ENCODE assay signal across 8 mouse cellular contexts in genomic region chr5:140321042-140321755, GRCm38 (mm10). TPM values are rescaled to one million over a fixed set of nuclear protein-coding genes. Genes with fewer than 3 reads are reported as not detected.
DNase-seq lines count a peak whose midpoint lies in the region; ATAC-seq and TF ChIP-seq lines count a peak whose summit lies in the region.

Mad1l1 (minus strand) TSS chr5:140321552.
Nudt1 (plus strand) TSS chr5:140321656.

- H3K36me3 ChIP-seq in heart, embryonic 12.5 days, result peaks cover 5% of the 10 kb centered on the region
- no peaks in the 10 kb centered on the region for H3K36me3 ChIP-seq in kidney, postnatal 0 days (ENCODE audit: insufficient read depth, low read length)
- H3K36me3 ChIP-seq in liver, embryonic 11.5 days (ENCODE audit: control insufficient read depth, insufficient read depth, low read length), result no peaks in the 10 kb centered on the region
- no peaks in the 10 kb centered on the region for H3K36me3 ChIP-seq in stomach, embryonic 14.5 days (ENCODE audit: control insufficient read depth, insufficient read depth, low read length)

- H3K4me3 ChIP-seq in heart, embryonic 12.5 days, result peak within 1 kb of the TSS; percentile 91
- H3K4me3 ChIP-seq in kidney, postnatal 0 days (replicated peaks; ENCODE audit: low read depth, low read length), result peak within 1 kb of the TSS; percentile 84
- H3K4me3 ChIP-seq in liver, embryonic 11.5 days (ENCODE audit: low read depth, low read length), result peak within 1 kb of the TSS; percentile 86
- H3K4me3 ChIP-seq in stomach, embryonic 14.5 days (ENCODE audit: low read depth, low read length), result peak within 1 kb of the TSS; percentile 90

- peak; percentile 99 for DNase-seq in CD4-positive helper T cell, adult 2 months (ENCODE audit: low read depth, low spot score)
- peak; percentile 86 for DNase-seq in brain, embryonic 18.5 days (ENCODE audit: low read depth, low spot score)
- peak; percentile 97 for DNase-seq in kidney, postnatal 0 days (ENCODE audit: low spot score)
- peak; percentile 91 for DNase-seq in liver, embryonic 11.5 days (ENCODE audit: low spot score)
- peak; percentile 98 for DNase-seq in naive thymus-derived CD4-positive, alpha-beta T cell, adult 2 months (ENCODE audit: low read depth)

- peaks cover 31% of the 10 kb centered on the region for H3K4me1 ChIP-seq in heart, embryonic 12.5 days (replicated peaks)
- no peaks in the 10 kb centered on the region; the same call in 1 of the 2 replicates for H3K4me1 ChIP-seq in kidney, postnatal 0 days (replicated peaks; ENCODE audit: insufficient read depth, low read length)
- H3K4me1 ChIP-seq in liver, embryonic 11.5 days (replicated peaks; ENCODE audit: control insufficient read depth, insufficient read depth, low read length), result peaks cover 6% of the 10 kb centered on the region
- H3K4me1 ChIP-seq in stomach, embryonic 14.5 days (ENCODE audit: control insufficient read depth, insufficient read depth, low read length), result peaks cover 6% of the 10 kb centered on the region; the same call in 1 of the 2 replicates

- peak; percentile 91 for ATAC-seq in erythroid progenitor cell, adult 5-6 weeks (replicated peaks; ENCODE audit: low FRiP score, poor library complexity, severe bottlenecking)
- ATAC-seq in heart, embryonic 12.5 days (ENCODE audit: insufficient number of reproducible peaks, low FRiP score), result peak; percentile 92
- ATAC-seq in kidney, postnatal 0 days (replicated peaks; ENCODE audit: low FRiP score, low read depth), result peak; percentile 90
- peak; percentile 94 for ATAC-seq in liver, embryonic 11.5 days (replicated peaks; ENCODE audit: low FRiP score)
- peak; percentile 95 for ATAC-seq in stomach, embryonic 14.5 days (ENCODE audit: insufficient number of reproducible peaks, insufficient read depth, low FRiP score, low read depth)

- H3K27ac ChIP-seq in heart, embryonic 12.5 days (ENCODE audit: poor library complexity, severe bottlenecking), result peak within 1 kb of the TSS; percentile 75
- peak within 1 kb of the TSS; percentile 82 for H3K27ac ChIP-seq in kidney, postnatal 0 days
- H3K27ac ChIP-seq in liver, embryonic 11.5 days (ENCODE audit: low read depth, low read length), result peak within 1 kb of the TSS; percentile 78
- peak within 1 kb of the TSS; percentile 44 for H3K27ac ChIP-seq in stomach, embryonic 14.5 days (ENCODE audit: low read length)

- no peaks in the 10 kb centered on the region for H3K9me3 ChIP-seq in heart, embryonic 12.5 days (replicated peaks)
- H3K9me3 ChIP-seq in kidney, postnatal 0 days (replicated peaks; ENCODE audit: low read length), result no peaks in the 10 kb centered on the region
- no peaks in the 10 kb centered on the region for H3K9me3 ChIP-seq in liver, embryonic 11.5 days (ENCODE audit: control insufficient read depth, low read length)
- no peaks in the 10 kb centered on the region for H3K9me3 ChIP-seq in stomach, embryonic 14.5 days (ENCODE audit: control insufficient read depth, low read depth, low read length)

- peak; percentile 38; the same call in 1 of the 2 replicates for TF ChIP-seq CTCF in kidney, postnatal 0 days (IDR thresholded peaks at IDR 0.05; ENCODE audit: low read depth)

- peak within 1 kb of the TSS; percentile 99 for H3K9ac ChIP-seq in heart, embryonic 12.5 days
- peak within 1 kb of the TSS; percentile 96 for H3K9ac ChIP-seq in kidney, postnatal 0 days (ENCODE audit: low read depth, low read length)
- peak within 1 kb of the TSS; percentile 93 for H3K9ac ChIP-seq in liver, embryonic 11.5 days (ENCODE audit: low read depth, low read length)
- peak within 1 kb of the TSS; percentile 98 for H3K9ac ChIP-seq in stomach, embryonic 14.5 days (replicated peaks; ENCODE audit: low read depth, low read length)

- WGBS in heart, embryonic 12.5 days, result under 1% methylated on average over 60 of the region's 60 CpGs
- under 1% methylated on average over 59 of the region's 60 CpGs for WGBS in kidney, postnatal 0 days
- 1% methylated on average over 59 of the region's 60 CpGs for WGBS in liver, embryonic 11.5 days
- WGBS in stomach, embryonic 14.5 days, result under 1% methylated on average over 60 of the region's 60 CpGs

- H3K27me3 ChIP-seq in heart, embryonic 12.5 days (replicated peaks), result no peaks in the 10 kb centered on the region
- H3K27me3 ChIP-seq in kidney, postnatal 0 days (ENCODE audit: insufficient read depth, low read length), result no peaks in the 10 kb centered on the region
- H3K27me3 ChIP-seq in liver, embryonic 11.5 days (replicated peaks; ENCODE audit: control insufficient read depth, insufficient read depth, low read length), result no peaks in the 10 kb centered on the region
- no peaks in the 10 kb centered on the region for H3K27me3 ChIP-seq in stomach, embryonic 14.5 days (ENCODE audit: control insufficient read depth, insufficient read depth, low read length)

- H3K4me2 ChIP-seq in heart, embryonic 12.5 days, result peak within 1 kb of the TSS; percentile 92
- H3K4me2 ChIP-seq in kidney, postnatal 0 days (ENCODE audit: low read length), result peak within 1 kb of the TSS; percentile 93
- H3K4me2 ChIP-seq in liver, embryonic 11.5 days, result peak within 1 kb of the TSS; percentile 74
- peak within 1 kb of the TSS; percentile 46 for H3K4me2 ChIP-seq in stomach, embryonic 14.5 days (replicated peaks; ENCODE audit: low read depth, low read length)

RNA-seq across cellular contexts. Expression of gene Mad1l1, which starts in this region (rescaled TPM):
- total RNA-seq in erythroid progenitor cell, adult 5-6 weeks (2015; ENCODE audit: low replicate concordance), result 25.9 and 29.3 TPM in 2 replicates
- 113 and 134 TPM in 2 replicates for total RNA-seq in erythroid progenitor cell, adult 5-6 weeks (2017; ENCODE audit: low replicate concordance)
- polyA plus RNA-seq in heart, embryonic 12.5 days (2016; fragmentation: Nextera tagmentation; extraction: Ambion mirVana), result 25.5 and 26.3 TPM in 2 replicates
- polyA plus RNA-seq in kidney, postnatal 0 days (2015; fragmentation: Nextera tagmentation; extraction: Ambion mirVana), result 25.8 and 31.5 TPM in 2 replicates
- polyA plus RNA-seq in liver, embryonic 11.5 days (2014; fragmentation: Nextera tagmentation; extraction: Ambion mirVana), result 43.0 and 43.4 TPM in 2 replicates
- 39.1 and 39.3 TPM in 2 replicates for polyA plus RNA-seq in stomach, embryonic 14.5 days (2014; fragmentation: Nextera tagmentation; extraction: Ambion mirVana)

RNA-seq across cellular contexts. Expression of gene Nudt1, which starts in this region (rescaled TPM):
- total RNA-seq in erythroid progenitor cell, adult 5-6 weeks (2015; ENCODE audit: low replicate concordance), result 11.5 and 14.7 TPM in 2 replicates
- total RNA-seq in erythroid progenitor cell, adult 5-6 weeks (2017; ENCODE audit: low replicate concordance), result 7.1 and 10.1 TPM in 2 replicates
- 25.8 and 28.0 TPM in 2 replicates for polyA plus RNA-seq in heart, embryonic 12.5 days (2016; fragmentation: Nextera tagmentation; extraction: Ambion mirVana)
- polyA plus RNA-seq in kidney, postnatal 0 days (2015; fragmentation: Nextera tagmentation; extraction: Ambion mirVana), result 39.9 and 42.1 TPM in 2 replicates
- polyA plus RNA-seq in liver, embryonic 11.5 days (2014; fragmentation: Nextera tagmentation; extraction: Ambion mirVana), result 58.3 and 62.3 TPM in 2 replicates
- 39.6 and 41.9 TPM in 2 replicates for polyA plus RNA-seq in stomach, embryonic 14.5 days (2014; fragmentation: Nextera tagmentation; extraction: Ambion mirVana)

Comparison
In these comparisons a context has a peak if more than half of its experiments do, and no peak if none do; other contexts are left out.
1. Peak in every context shown above with its lines: DNase-seq, ATAC-seq, H3K4me3 ChIP-seq and H3K27ac ChIP-seq.